Mouse (Mus musculus) bone marrow macrophage, adult 2 months (primary cell): Measurements from ENCODE around the gene Grb10.

Experiments
- CTCF ChIP-seq: IDR thresholded peaks from 2 replicates; pipeline ENCODE4 v1.5.1; 2012; ENCODE audit warnings: low read depth, mild to moderate bottlenecking, low read length, moderate library complexity
- POLR2A ChIP-seq: IDR thresholded peaks from 2 replicates; pipeline ENCODE4 v1.6.1; 2012; ENCODE audit warnings: mild to moderate bottlenecking, low read depth, low read length, borderline replicate concordance

DNA sequence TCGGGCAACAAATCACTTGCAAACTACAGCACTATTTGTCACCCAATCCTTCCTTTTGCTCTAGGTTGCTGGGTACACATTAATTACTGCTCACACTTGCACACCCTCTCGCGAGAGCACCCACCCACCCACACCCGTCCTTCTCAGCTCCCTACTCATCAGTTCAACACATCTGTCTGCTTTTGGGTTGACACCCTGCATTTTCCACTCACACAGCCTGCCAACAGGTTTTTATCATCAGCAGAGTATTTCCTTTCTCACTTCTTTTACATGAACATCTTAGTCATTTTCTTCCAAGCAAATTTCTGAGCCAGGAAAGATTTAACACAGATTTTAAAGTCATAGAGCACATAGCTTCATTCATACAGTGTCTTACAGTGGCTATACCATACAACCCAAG is 48.6 kb downstream of the Grb10 start:
- TF ChIP-seq CTCF (no peak), POLR2A (no peak)
